Mouse (Mus musculus): Measurements from ENCODE around the gene AC131692.1.

GRCm38 (mm10) chr19:6071261-6071660, 23.0 kb upstream of the AC131692.1 start:
- TF ChIP-seq CTCF (IDR thresholded peaks at IDR 0.05; ENCODE audit: low read depth, low read length) (no peak), EP300 (IDR thresholded peaks at IDR 0.05; ENCODE audit: insufficient read depth, low read depth, low read length) (no peak), POLR2A (IDR thresholded peaks at IDR 0.05; ENCODE audit: insufficient read depth, low read length) (no peak)

Measured in ES-Bruce4 (cell line).